Mouse (Mus musculus): ENCODE measurements around the gene Tsc22d4. TPM values are rescaled to one million over a fixed set of nuclear protein-coding genes. Genes with fewer than 3 reads are reported as not detected.
A peak's percentile ranks its signal among the peaks of the same experiment; 100 is the strongest.

Gene Tsc22d4
- 67.6 and 72.8 TPM in 2 replicates for polyA plus RNA-seq (2014; fragmentation: Nextera tagmentation; extraction: Ambion mirVana)

GRCm38 (mm10) chr5:137745214-137746171 is at the start of gene Tsc22d4:
Tsc22d4 (plus strand) TSS chr5:137745730.
- 4% methylated on average over 28 of the region's 28 CpGs for WGBS
- Histone ChIP-seq H3K4me1 (replicated peaks; ENCODE audit: control insufficient read depth, insufficient read depth, low read length) (peaks cover 35% of the 10 kb centered on the region), H3K27ac (peak within 1 kb of the TSS; percentile 79), H3K36me3 (replicated peaks; ENCODE audit: control insufficient read depth, insufficient read depth) (no peaks in the 10 kb centered on the region), H3K4me3 (replicated peaks; ENCODE audit: low read length) (peak within 1 kb of the TSS; percentile 64), H3K27me3 (ENCODE audit: control insufficient read depth, insufficient read depth, low read length) (no peaks in the 10 kb centered on the region), H3K9me3 (ENCODE audit: control insufficient read depth, low read length) (no peaks in the 10 kb centered on the region), H3K9ac (peak within 1 kb of the TSS; percentile 78), H3K4me2 (replicated peaks) (peak within 1 kb of the TSS; percentile 99)
- ATAC-seq (ENCODE audit: low FRiP score) (peak; percentile 84), DNase-seq (ENCODE audit: low spot score) (peak; percentile 93)

- ATAC-seq (ENCODE audit: low FRiP score) (no peak), DNase-seq (ENCODE audit: low spot score) (no peak)
- no peak overlapping the region for H3K9ac ChIP-seq
- H3K27me3 ChIP-seq (ENCODE audit: control insufficient read depth, insufficient read depth, low read length), result no peaks in the 10 kb centered on the region
- no peak overlapping the region for H3K4me2 ChIP-seq (replicated peaks)
- no peaks in the 10 kb centered on the region for H3K4me1 ChIP-seq (replicated peaks; ENCODE audit: control insufficient read depth, insufficient read depth, low read length)
- H3K36me3 ChIP-seq (replicated peaks; ENCODE audit: control insufficient read depth, insufficient read depth), result no peaks in the 10 kb centered on the region
- H3K4me3 ChIP-seq (replicated peaks; ENCODE audit: low read length), result no peak overlapping the region
- no peaks in the 10 kb centered on the region for H3K9me3 ChIP-seq (ENCODE audit: control insufficient read depth, low read length)
- 92% methylated on average over 4 of the region's 4 CpGs for WGBS
- H3K27ac ChIP-seq, result no peak overlapping the region
These were observed 49.6 kb upstream of the Tsc22d4 start for GRCm38 (mm10) chr5:137695930-137696329.

- Histone ChIP-seq H3K36me3 (replicated peaks; ENCODE audit: control insufficient read depth, insufficient read depth) (no peaks in the 10 kb centered on the region), H3K4me1 (replicated peaks; ENCODE audit: control insufficient read depth, insufficient read depth, low read length) (no peaks in the 10 kb centered on the region), H3K27me3 (ENCODE audit: control insufficient read depth, insufficient read depth, low read length) (no peaks in the 10 kb centered on the region), H3K27ac (no peak overlapping the region), H3K9ac (no peak overlapping the region), H3K4me2 (replicated peaks) (no peak overlapping the region), H3K4me3 (replicated peaks; ENCODE audit: low read length) (no peak overlapping the region), H3K9me3 (ENCODE audit: control insufficient read depth, low read length) (no peaks in the 10 kb centered on the region)
- no peak for DNase-seq (ENCODE audit: low spot score)
- 78% methylated on average over 3 of the region's 3 CpGs for WGBS
- ATAC-seq (ENCODE audit: low FRiP score), result no peak
These were observed 46.5 kb upstream of the Tsc22d4 start for GRCm38 (mm10) chr5:137699080-137699479.

GRCm38 (mm10) chr5:137699850-137700249 is 45.7 kb upstream of the Tsc22d4 start:
- ATAC-seq (ENCODE audit: low FRiP score) (no peak), DNase-seq (ENCODE audit: low spot score) (no peak)
- Histone ChIP-seq H3K4me3 (replicated peaks; ENCODE audit: low read length) (no peak overlapping the region), H3K27me3 (ENCODE audit: control insufficient read depth, insufficient read depth, low read length) (no peaks in the 10 kb centered on the region), H3K9ac (no peak overlapping the region), H3K36me3 (replicated peaks; ENCODE audit: control insufficient read depth, insufficient read depth) (no peaks in the 10 kb centered on the region), H3K9me3 (ENCODE audit: control insufficient read depth, low read length) (no peaks in the 10 kb centered on the region), H3K4me1 (replicated peaks; ENCODE audit: control insufficient read depth, insufficient read depth, low read length) (no peaks in the 10 kb centered on the region), H3K4me2 (replicated peaks) (no peak overlapping the region), H3K27ac (no peak overlapping the region)
- WGBS, result 62% methylated on average over 2 of the region's 2 CpGs

- no peaks in the 10 kb centered on the region for H3K27me3 ChIP-seq (ENCODE audit: control insufficient read depth, insufficient read depth, low read length)
- no peak for DNase-seq (ENCODE audit: low spot score)
- no peak overlapping the region for H3K27ac ChIP-seq
- H3K9ac ChIP-seq, result no peak overlapping the region
- H3K9me3 ChIP-seq (ENCODE audit: control insufficient read depth, low read length), result no peaks in the 10 kb centered on the region
- WGBS, result 61% methylated on average over 6 of the region's 6 CpGs
- no peak for ATAC-seq (ENCODE audit: low FRiP score)
- no peaks in the 10 kb centered on the region for H3K36me3 ChIP-seq (replicated peaks; ENCODE audit: control insufficient read depth, insufficient read depth)
- H3K4me3 ChIP-seq (replicated peaks; ENCODE audit: low read length), result no peak overlapping the region
- no peak overlapping the region for H3K4me2 ChIP-seq (replicated peaks)
- H3K4me1 ChIP-seq (replicated peaks; ENCODE audit: control insufficient read depth, insufficient read depth, low read length), result peaks cover 7% of the 10 kb centered on the region; the same call in 1 of the 2 replicates
These were observed 40.3 kb upstream of the Tsc22d4 start for GRCm38 (mm10) chr5:137705242-137705641.

- H3K27me3 ChIP-seq (ENCODE audit: control insufficient read depth, insufficient read depth, low read length), result no peaks in the 10 kb centered on the region
- no peaks in the 10 kb centered on the region for H3K36me3 ChIP-seq (replicated peaks; ENCODE audit: control insufficient read depth, insufficient read depth)
- H3K27ac ChIP-seq, result no peak overlapping the region
- H3K4me1 ChIP-seq (replicated peaks; ENCODE audit: control insufficient read depth, insufficient read depth, low read length), result peaks cover 7% of the 10 kb centered on the region; the same call in 1 of the 2 replicates
- no peak for ATAC-seq (ENCODE audit: low FRiP score)
- peak; percentile 62 for DNase-seq (ENCODE audit: low spot score)
- 62% methylated on average over 12 of the region's 12 CpGs for WGBS
- no peaks in the 10 kb centered on the region for H3K9me3 ChIP-seq (ENCODE audit: control insufficient read depth, low read length)
- H3K9ac ChIP-seq, result no peak overlapping the region
- no peak overlapping the region for H3K4me3 ChIP-seq (replicated peaks; ENCODE audit: low read length)
- peak overlapping the region; percentile 22; the same call in 1 of the 2 replicates for H3K4me2 ChIP-seq (replicated peaks)
These were observed 38.5 kb upstream of the Tsc22d4 start for GRCm38 (mm10) chr5:137706913-137707633.

- H3K36me3 ChIP-seq (replicated peaks; ENCODE audit: control insufficient read depth, insufficient read depth), result no peaks in the 10 kb centered on the region
- 82% methylated on average over 5 of the region's 5 CpGs for WGBS
- no peak for ATAC-seq (ENCODE audit: low FRiP score)
- H3K9me3 ChIP-seq (ENCODE audit: control insufficient read depth, low read length), result no peaks in the 10 kb centered on the region
- H3K4me3 ChIP-seq (replicated peaks; ENCODE audit: low read length), result no peak overlapping the region
- no peak overlapping the region for H3K4me2 ChIP-seq (replicated peaks)
- no peak for DNase-seq (ENCODE audit: low spot score)
- H3K4me1 ChIP-seq (replicated peaks; ENCODE audit: control insufficient read depth, insufficient read depth, low read length), result no peaks in the 10 kb centered on the region
- H3K27ac ChIP-seq, result no peak overlapping the region
- no peaks in the 10 kb centered on the region for H3K27me3 ChIP-seq (ENCODE audit: control insufficient read depth, insufficient read depth, low read length)
- H3K9ac ChIP-seq, result no peak overlapping the region
These were observed 32.1 kb upstream of the Tsc22d4 start for GRCm38 (mm10) chr5:137713454-137713853.

GRCm38 (mm10) chr5:137715685-137716084 is 29.8 kb upstream of the Tsc22d4 start:
- no peak overlapping the region for H3K27ac ChIP-seq
- no peak overlapping the region for H3K4me2 ChIP-seq (replicated peaks)
- DNase-seq (ENCODE audit: low spot score) (no peak), ATAC-seq (ENCODE audit: low FRiP score) (no peak)
- no peaks in the 10 kb centered on the region for H3K36me3 ChIP-seq (replicated peaks; ENCODE audit: control insufficient read depth, insufficient read depth)
- no peaks in the 10 kb centered on the region for H3K4me1 ChIP-seq (replicated peaks; ENCODE audit: control insufficient read depth, insufficient read depth, low read length)
- no peaks in the 10 kb centered on the region for H3K27me3 ChIP-seq (ENCODE audit: control insufficient read depth, insufficient read depth, low read length)
- no peak overlapping the region for H3K9ac ChIP-seq
- no peaks in the 10 kb centered on the region for H3K9me3 ChIP-seq (ENCODE audit: control insufficient read depth, low read length)
- H3K4me3 ChIP-seq (replicated peaks; ENCODE audit: low read length), result no peak overlapping the region
- WGBS, result 80% methylated on average over 8 of the region's 8 CpGs
